Mouse (Mus musculus) spleen, adult 2 months (tissue): ENCODE data around the gene Sart3.
A peak's percentile ranks its signal among the peaks of the same experiment; 100 is the strongest.

Experiments
- CTCF ChIP-seq: fragments of 200-500 bp; IDR thresholded peaks from 2 replicates; pipeline ENCODE4 v1.5.1; 2011; ENCODE audit warnings: mild to moderate bottlenecking, inconsistent platforms; ENCODE audit not compliant: insufficient read depth, insufficient read length, insufficient replicate concordance; ENCODE audit errors: extremely low read depth
- POLR2A ChIP-seq: fragments of 200-500 bp; IDR thresholded peaks from 2 replicates; pipeline ENCODE4 v1.6.1; 2011; ENCODE audit warnings: low read depth, low read length, inconsistent platforms

GRCm38 (mm10) chr5:113732182-113732581 lies 40.1 kb downstream of the Sart3 start:
- TF ChIP-seq CTCF, result peak; percentile 56; the same call in 1 of the 2 replicates
- TF ChIP-seq POLR2A, result no peak
